Mouse (Mus musculus) midbrain, embryonic 11.5 days (tissue): ENCODE data around the gene Sept9. TPM values are rescaled to one million over a fixed set of nuclear protein-coding genes. Genes with fewer than 3 reads are reported as not detected.
A peak's percentile ranks its signal among the peaks of the same experiment; 100 is the strongest.

Experiments
- ATAC-seq: fragments of 200-750 bp; cut with Nextera tagmentation; 2 replicates; pipeline ENCODE4 v1.8.0; 2017; ENCODE audit warnings: moderate TSS enrichment, moderate library complexity; ENCODE audit not compliant: low FRiP score
- DNase-seq: peaks from one replicate; pipeline ENCODE4 v3.0.0; 2015; ENCODE audit warnings: low spot score; ENCODE audit errors: missing footprints
- H3K27ac ChIP-seq: fragments of 300-500 bp; sonication (generic); 2 replicates; pipeline ENCODE4 v1.5.1; 2014; ENCODE audit warnings: low read depth, low read length
- H3K27me3 ChIP-seq: fragments of 300-500 bp; sonication (generic); 2 replicates; pipeline ENCODE4 v1.6.1; 2014; ENCODE audit warnings: mild to moderate bottlenecking, low read length, moderate library complexity, mixed read lengths; ENCODE audit not compliant: control insufficient read depth, insufficient read depth
- H3K36me3 ChIP-seq: fragments of 300-500 bp; sonication (generic); 2 replicates; pipeline ENCODE4 v1.6.1; 2014; ENCODE audit warnings: mild to moderate bottlenecking, low read length, moderate library complexity, mixed read lengths; ENCODE audit not compliant: control insufficient read depth, insufficient read depth
- H3K4me1 ChIP-seq: fragments of 300-500 bp; sonication (generic); 2 replicates; pipeline ENCODE4 v1.6.1; 2014; ENCODE audit warnings: low read length; ENCODE audit not compliant: control insufficient read depth, insufficient read depth
- H3K4me2 ChIP-seq: fragments of 300-500 bp; sonication (generic); 2 replicates; pipeline ENCODE4 v1.6.1; 2014; ENCODE audit warnings: mild to moderate bottlenecking, moderate library complexity
- H3K4me3 ChIP-seq: fragments of 300-500 bp; sonication (generic); 2 replicates; pipeline ENCODE4 v1.5.1; 2014; ENCODE audit warnings: low read depth, low read length
- H3K9ac ChIP-seq: fragments of 300-500 bp; sonication (generic); 2 replicates; pipeline ENCODE4 v1.6.1; 2014; ENCODE audit warnings: low read length
- H3K9me3 ChIP-seq: fragments of 300-500 bp; sonication (generic); 2 replicates; pipeline ENCODE4 v1.6.1; 2016; ENCODE audit warnings: low read length; ENCODE audit not compliant: control insufficient read depth
- WGBS: fragments of 180-500 bp; shearing (Covaris S2); extraction: QIAGEN DNeasy Blood & Tissue Kit; methylation state at CpG from one replicate; pipeline ENCODE4 v1.1.7; 2014; 5-methylcytosine and 5-hydroxymethylcytosine counted together
- polyA plus RNA-seq: library from polyadenylated mRNA; unstranded; fragments of >200 nt; fragmentation: Nextera tagmentation; extraction: Ambion mirVana; gene quantifications from 2 replicates; pipeline ENCODE4 v1.2.1, GENCODE M21; 2014

Sept9 gene
- polyA plus RNA-seq, 1 experiment from 2014 or later: 152 TPM

GRCm38 (mm10) chr11:117408442-117409031, 209.1 kb downstream of the Sept9 start:
- 4% methylated on average over 16 of the region's 16 CpGs for WGBS
- ATAC-seq (0 out of 2 replicates have a peak, but pooled peaks have one; percentile 8), DNase-seq (no peak)
- H3K9ac ChIP-seq: peak overlapping the region; percentile 71
- peak overlapping the region; percentile 28 for H3K4me3 ChIP-seq
- H3K4me2 ChIP-seq: peak overlapping the region; percentile 65
- peaks cover 58% of the 10 kb centered on the region for H3K4me1 ChIP-seq
- peak overlapping the region; percentile 98 for H3K27ac ChIP-seq
- H3K36me3 ChIP-seq: no peaks in the 10 kb centered on the region
- H3K9me3 ChIP-seq: no peaks in the 10 kb centered on the region
- H3K27me3 ChIP-seq: peaks cover 8% of the 10 kb centered on the region

GRCm38 (mm10) chr11:117409331-117409730, 209.9 kb downstream of the Sept9 start:
- Histone ChIP-seq H3K4me3 (no peak overlapping the region), H3K27ac (0 out of 2 replicates have a peak overlapping the region, but pooled peaks have one; percentile 98), H3K4me1 (peaks cover 61% of the 10 kb centered on the region), H3K9ac (no peak overlapping the region; the same call in 1 of the 2 replicates), H3K27me3 (peaks cover 14% of the 10 kb centered on the region), H3K36me3 (no peaks in the 10 kb centered on the region), H3K4me2 (peak overlapping the region; percentile 65; the same call in 1 of the 2 replicates), H3K9me3 (no peaks in the 10 kb centered on the region)
- WGBS: 70% methylated on average over 11 of the region's 11 CpGs
- no peak for ATAC-seq
- DNase-seq: peak; percentile 85

- Histone ChIP-seq H3K27me3 (peaks cover 21% of the 10 kb centered on the region), H3K4me3 (no peak overlapping the region)
Observed at GRCm38 (mm10) chr11:117410059-117410458, 210.6 kb downstream of the Sept9 start.

GRCm38 (mm10) chr11:117411663-117412062, 212.2 kb downstream of the Sept9 start:
- no peak overlapping the region for H3K27ac ChIP-seq
- H3K4me2 ChIP-seq: no peak overlapping the region
- DNase-seq (peak; percentile 81), ATAC-seq (no peak)
- H3K36me3 ChIP-seq: no peaks in the 10 kb centered on the region
- peaks cover 22% of the 10 kb centered on the region for H3K27me3 ChIP-seq
- 89% methylated on average over 4 of the region's 4 CpGs for WGBS
- H3K4me1 ChIP-seq: peaks cover 57% of the 10 kb centered on the region
- no peak overlapping the region for H3K4me3 ChIP-seq
- no peaks in the 10 kb centered on the region for H3K9me3 ChIP-seq
- H3K9ac ChIP-seq: no peak overlapping the region

More at GRCm38 (mm10) chr11:117410059-117410458, 210.6 kb downstream of the Sept9 start:
- peak; percentile 87 for DNase-seq
- Histone ChIP-seq H3K4me2 (peak overlapping the region; percentile 23), H3K27ac (peak overlapping the region; percentile 50), H3K4me1 (peaks cover 61% of the 10 kb centered on the region), H3K36me3 (no peaks in the 10 kb centered on the region), H3K9me3 (no peaks in the 10 kb centered on the region), H3K9ac (peak overlapping the region; percentile 59)
- no peak for ATAC-seq
- WGBS: 2% methylated on average over 6 of the region's 6 CpGs

Other genes with a start within 250 kb of the Sept9 start
- 32.4 and 36.7 TPM in 2 replicates for gene Sec14l1, start 84.5 kb upstream of the Sept9 start, polyA plus RNA-seq